Mouse (Mus musculus) thymus, adult 2 months (tissue): ENCODE measurements at regions not wholly inside any gene's neighbourhood (a gene's known extent, or its start where the extent isn't known, plus 50 kb on each side); places are given as distances from the start of the nearest gene placed in this dataset.

Source experiments
- CTCF ChIP-seq: fragments of 200-500 bp; IDR thresholded peaks from 2 replicates; pipeline ENCODE4 v1.5.1; 2012; ENCODE audit warnings: mild to moderate bottlenecking, control low read depth, low read length, moderate library complexity, borderline replicate concordance; ENCODE audit not compliant: control insufficient read depth, poor library complexity, insufficient read depth; ENCODE audit errors: extremely low read depth
- POLR2A ChIP-seq: fragments of 200-500 bp; IDR thresholded peaks from 2 replicates; pipeline ENCODE4 v1.6.1; 2012; ENCODE audit warnings: mild to moderate bottlenecking, low read length, control low read depth, moderate library complexity; ENCODE audit not compliant: control insufficient read depth, poor library complexity, insufficient read depth; ENCODE audit errors: extremely low read depth

DNA sequence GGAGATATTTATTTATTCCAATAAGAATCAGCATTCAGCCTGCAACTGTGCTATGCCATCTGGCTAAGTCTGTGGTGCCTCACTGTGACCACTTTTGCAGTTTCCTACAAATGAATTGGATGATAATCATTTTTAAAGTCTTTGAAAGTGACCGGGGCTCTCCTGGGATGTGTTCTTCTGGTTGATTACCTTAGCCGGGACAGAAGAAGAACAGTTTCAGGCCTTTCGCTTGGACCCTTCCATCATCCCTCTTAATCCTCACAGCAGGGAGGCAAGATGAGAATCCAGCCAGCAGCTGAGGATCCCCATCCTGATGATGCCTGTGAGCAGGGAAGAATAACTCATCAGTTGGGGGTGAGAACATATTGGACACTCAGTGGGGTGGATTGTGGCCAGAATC is 124.6 kb upstream of the Kiz start:
- TF ChIP-seq POLR2A = no peak
- TF ChIP-seq CTCF = no peak
